Mouse (Mus musculus) monocyte, adult 5-6 weeks (primary cell): Measurements from ENCODE around the gene Map3k5. TPM values are rescaled to one million over a fixed set of nuclear protein-coding genes. Genes with fewer than 3 reads are reported as not detected.
A peak's percentile ranks its signal among the peaks of the same experiment; 100 is the strongest.

Experiments used
- ATAC-seq: fragments of 153-309, 156-312 bp; replicated peaks from 2 replicates; pipeline ENCODE4 v1.8.0; 2017; ENCODE audit warnings: mild to moderate bottlenecking; ENCODE audit not compliant: low TSS enrichment, insufficient number of reproducible peaks, severe bottlenecking, poor library complexity, low FRiP score
- total RNA-seq: library from RNA; stranded (forward); fragments of 200-1000, 200-491, 200-594 nt; gene quantifications from 3 replicates; pipeline ENCODE4 v1.2.3, GENCODE M21; 2017

Map3k5 gene
- total RNA-seq, 1 experiment from 2014 or later: 99.2 TPM

DNA sequence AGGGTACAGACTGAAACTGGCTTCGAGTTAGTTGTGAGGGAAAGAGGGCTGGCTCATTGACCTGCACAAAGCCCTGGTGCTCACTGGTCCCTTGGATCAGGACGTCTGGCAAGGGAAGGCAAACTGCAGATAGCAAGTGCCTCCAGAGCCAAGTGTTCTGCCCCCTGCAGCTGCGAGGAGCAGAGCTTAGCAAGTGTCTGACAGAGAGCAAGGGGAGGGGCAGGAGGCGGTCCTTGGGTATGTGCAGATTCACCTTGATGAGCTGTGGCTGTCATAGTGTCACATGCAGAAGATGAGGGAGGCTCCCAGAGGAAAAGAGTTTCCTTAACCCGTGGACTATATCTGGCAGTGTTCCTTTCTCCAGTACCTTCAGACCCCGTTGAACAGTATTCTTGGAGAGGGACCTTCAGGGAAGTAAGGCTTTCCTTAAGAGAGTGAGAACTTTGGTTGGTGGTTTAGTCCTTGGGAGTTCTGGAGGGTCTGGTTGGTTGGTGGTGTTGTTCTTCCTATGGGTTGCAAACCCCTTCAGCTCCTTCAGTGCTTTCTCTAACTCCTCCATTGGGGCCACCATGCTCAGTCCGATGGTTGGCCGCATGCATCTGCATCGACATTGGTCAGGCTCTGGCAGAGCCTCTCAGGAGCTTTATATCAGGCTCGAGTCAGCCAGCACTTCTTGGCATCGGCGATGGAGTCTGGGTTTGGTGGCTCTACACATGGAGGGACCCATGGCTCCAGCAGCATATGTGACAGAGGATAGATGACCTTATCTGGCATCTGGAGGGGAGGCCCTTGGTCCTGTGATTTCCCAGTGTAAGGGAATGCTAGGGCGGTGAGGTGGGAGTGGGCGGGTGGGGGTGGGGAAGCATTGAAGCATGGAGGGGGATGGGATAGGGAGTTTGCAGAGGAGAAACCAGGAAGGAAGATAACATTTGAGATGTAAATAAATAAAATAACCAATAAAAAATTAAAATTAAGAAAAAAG, 60.5 kb downstream of the Map3k5 start:
- no peak for ATAC-seq

- ATAC-seq: no peak
These were observed 61.9 kb downstream of the Map3k5 start for GRCm38 (mm10) chr10:19996151-19996550.

GRCm38 (mm10) chr10:19999703-20000407, 65.6 kb downstream of the Map3k5 start:
- ATAC-seq: peak; percentile 75

GRCm38 (mm10) chr10:20000408-20000770, 66.1 kb downstream of the Map3k5 start:
- 0 out of 2 replicates have a peak, but pooled peaks have one; percentile 22 for ATAC-seq

- ATAC-seq: no peak
These were observed 67.7 kb downstream of the Map3k5 start for GRCm38 (mm10) chr10:20001990-20002389.

- ATAC-seq: 0 out of 2 replicates have a peak, but pooled peaks have one; percentile 54
These were observed 68.7 kb downstream of the Map3k5 start for GRCm38 (mm10) chr10:20003006-20003405.

DNA sequence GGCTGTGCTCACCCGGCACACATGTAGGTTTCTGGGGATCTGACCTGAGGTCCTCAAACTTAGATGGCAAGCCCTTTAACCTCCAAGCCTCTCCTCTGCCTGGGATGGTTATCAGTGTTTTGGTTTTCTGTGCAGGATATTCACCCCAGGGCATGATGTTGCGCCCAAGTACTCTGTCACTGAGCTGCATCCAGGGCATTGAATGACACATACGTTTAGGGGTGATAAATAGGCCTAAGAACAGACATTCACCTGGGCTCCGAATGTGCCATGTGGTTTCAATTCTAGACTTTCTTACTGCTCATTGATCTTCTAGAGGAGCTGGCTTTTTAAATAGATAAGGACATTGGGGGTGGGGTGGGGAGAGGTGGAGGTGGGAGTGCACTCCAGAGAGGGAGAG, 70.5 kb downstream of the Map3k5 start:
- no peak for ATAC-seq

DNA sequence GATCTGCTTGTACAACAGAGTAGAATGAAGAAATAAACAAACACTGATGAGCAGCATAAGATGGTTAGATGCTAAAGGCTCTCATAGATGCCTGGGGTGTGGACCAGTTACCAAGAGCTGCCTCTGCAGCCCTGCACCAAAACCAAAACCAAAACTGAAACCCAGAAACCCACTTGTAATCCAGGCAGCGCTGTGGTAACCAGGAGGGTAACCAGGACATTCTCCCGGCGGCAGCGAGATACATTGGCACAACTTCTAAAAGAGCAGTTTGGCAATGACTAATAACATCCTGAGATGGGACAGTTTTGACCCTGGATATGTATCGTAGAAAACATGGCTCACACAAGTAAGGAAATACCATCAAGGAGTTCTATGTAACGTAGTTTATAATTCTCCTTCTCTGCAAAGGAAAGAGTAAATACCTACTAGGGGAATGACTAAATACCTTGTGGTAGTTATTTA, 71.2 kb downstream of the Map3k5 start:
- peak; percentile 64; the same call in 1 of the 2 replicates for ATAC-seq

DNA sequence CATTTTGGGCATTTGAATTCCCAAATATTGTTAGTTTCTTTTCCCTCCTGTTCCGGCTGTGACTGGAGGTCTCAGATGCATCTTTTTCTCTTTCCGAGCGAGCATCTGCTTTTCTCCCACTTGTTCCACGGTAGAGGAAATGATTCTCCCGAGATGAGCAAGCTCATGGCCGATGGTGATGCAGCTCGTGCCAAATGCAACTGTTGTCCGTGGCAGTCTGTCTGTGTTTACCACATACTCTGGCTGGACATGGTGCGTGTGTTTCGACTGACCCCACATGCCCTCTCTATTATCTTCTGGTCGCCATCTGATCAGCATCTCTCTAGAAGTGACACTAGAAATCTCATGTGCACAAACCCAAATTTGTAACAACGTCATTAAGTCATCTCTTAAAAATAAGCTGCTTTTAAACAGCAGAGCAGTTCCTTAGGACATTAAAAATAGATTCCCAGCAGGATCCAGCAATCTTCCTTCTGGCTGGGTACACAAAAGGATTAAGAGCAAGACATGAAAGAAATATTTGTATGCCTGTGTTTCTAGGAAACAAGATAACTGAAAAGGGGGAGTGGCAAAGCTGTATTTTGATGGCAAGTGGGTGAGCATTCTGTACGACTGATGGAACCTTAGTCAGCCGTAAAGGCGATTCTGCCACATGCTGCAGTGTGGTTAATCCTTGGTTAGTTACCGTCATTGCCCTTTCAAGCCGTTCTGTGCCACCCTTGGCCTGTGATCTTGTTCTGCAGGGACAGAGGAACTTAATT, 72.2 kb downstream of the Map3k5 start:
- no peak for ATAC-seq

DNA sequence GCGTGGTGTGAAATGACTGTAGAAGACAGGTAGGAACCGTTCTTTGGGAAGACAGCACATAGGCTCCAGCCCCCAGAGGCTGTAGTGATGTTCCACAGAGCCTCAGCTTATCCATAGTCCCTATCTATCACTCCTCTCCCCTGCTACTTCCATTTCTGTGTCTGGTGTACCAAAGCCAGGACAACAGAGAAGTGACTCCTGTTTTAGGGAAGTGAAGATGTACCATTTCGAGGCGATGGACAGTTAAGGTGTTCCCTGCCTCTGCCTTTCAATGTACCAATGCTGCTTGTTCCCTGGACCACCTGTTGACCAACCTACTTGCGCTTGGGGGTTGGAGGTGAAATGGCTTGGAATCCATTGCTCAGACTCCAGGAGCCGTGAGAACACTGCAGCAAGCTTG, 75.0 kb downstream of the Map3k5 start:
- ATAC-seq: peak; percentile 89

- no peak for ATAC-seq
These were observed 75.7 kb downstream of the Map3k5 start for GRCm38 (mm10) chr10:20010018-20010417.

- no peak for ATAC-seq
These were observed 84.1 kb downstream of the Map3k5 start for GRCm38 (mm10) chr10:20018406-20018805.

DNA sequence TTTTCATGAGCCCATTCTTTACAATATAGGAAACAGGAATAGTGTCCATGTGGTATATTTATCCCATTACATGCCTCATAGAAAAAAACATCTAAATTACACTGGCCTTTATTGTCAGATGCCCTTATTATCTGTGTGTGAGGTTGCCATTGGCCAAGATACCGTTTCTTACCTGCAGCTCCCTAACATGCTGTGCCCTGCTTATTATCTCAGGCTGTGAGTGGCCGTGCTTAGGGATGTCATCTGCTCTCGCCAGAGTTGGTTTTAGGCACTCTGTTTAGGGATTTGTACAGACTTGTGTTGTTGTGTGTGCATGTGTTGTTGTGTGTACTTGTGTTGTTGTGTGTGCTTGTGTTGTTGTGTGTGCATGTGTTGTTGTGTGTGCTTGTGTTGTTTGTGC, 84.5 kb downstream of the Map3k5 start:
- no peak for ATAC-seq

GRCm38 (mm10) chr10:20021256-20021655, 87.0 kb downstream of the Map3k5 start:
- ATAC-seq: no peak

DNA sequence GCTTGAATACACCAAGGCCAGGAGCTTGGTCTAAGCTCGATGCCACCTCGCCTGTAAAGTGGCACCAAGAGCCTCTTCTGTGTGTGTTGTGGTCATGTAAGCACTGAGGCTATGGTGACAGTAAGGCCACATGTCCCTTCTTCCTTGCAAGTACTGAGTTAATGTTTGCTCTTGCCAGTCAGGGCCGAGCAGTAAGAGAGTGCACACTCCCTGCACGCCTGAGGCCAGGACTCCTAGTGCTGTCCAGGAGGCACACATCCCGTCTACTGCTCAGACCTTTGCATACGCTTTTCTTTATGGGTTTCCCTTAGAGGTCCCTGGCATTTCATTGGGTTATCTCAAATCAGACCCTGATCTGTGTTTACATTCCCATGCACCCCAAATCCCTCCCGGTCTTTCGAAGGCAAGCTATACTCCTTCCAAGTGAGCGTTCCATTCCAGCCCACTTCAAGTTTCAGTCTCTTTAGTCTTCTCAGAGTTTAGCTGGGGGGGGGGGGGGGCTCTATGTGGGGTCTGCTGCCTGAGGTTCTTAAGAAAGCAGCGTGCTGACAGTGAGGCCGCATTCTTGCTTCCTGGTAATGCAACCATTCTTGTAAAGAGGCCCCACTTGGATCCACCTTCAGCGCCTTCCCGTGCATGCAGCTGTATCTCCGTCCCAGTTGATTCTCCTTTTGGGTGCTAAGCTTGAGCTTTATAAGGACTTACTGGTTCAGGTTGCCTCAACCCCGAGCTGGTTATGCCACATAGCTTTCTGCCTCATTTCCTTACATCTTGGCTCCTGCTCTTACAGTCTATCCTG, 87.6 kb downstream of the Map3k5 start:
- ATAC-seq: no peak

- ATAC-seq: no peak
These were observed 88.5 kb downstream of the Map3k5 start for GRCm38 (mm10) chr10:20022608-20023340.

DNA sequence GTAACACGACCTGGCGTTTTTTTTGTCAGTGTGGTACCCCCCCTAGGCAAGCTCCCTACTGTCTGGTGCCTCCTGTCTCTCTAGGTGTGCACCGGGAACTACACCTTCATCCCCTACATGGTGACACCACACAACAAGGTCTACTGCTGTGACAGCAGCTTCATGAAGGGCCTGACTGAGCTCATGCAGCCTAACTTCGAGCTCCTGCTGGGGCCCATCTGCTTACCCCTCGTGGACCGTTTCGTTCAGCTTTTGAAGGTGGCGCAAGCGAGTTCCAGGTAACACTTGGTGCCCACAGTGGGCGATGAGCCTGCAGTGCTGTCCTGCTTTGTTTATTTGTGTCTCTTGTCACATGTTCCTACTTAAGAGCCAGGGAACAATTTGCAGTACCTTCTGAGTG, 89.3 kb downstream of the Map3k5 start:
- ATAC-seq: no peak

GRCm38 (mm10) chr10:20024891-20025290, 90.6 kb downstream of the Map3k5 start:
- no peak for ATAC-seq
